Mouse (Mus musculus): ENCODE data around the gene Gm20388.
"Not testable (repeated sequence)": the region's sequence is repeated elsewhere in the genome, so short reads cannot be mapped to it uniquely, and the experiment has no call there.

Gm20388 gene

GRCm38 (mm10) chr8:123255170-123255569, 3344.5 kb downstream of the Gm20388 start:
- DNase-seq, result no peak

DNA sequence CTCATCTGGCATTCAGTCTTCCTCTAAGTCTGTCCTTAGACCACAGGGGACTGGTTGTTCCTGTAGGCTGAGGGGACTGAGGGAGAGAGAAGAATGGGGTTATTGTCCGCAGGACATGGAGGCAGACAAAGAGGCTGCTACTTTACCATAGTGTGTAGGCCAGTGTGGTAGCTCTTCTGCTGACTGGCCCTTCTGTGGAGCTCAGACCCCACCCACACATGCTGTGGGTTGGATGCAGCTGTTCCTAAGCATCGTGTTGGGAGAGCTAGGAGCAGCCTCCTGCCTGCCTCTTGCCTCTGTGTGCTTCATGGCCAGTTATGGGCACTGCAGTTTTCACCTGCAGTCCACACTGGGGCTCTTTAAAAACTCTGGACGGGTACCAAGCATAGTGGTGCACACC, 3346.5 kb downstream of the Gm20388 start:
- DNase-seq, result no peak

GRCm38 (mm10) chr8:123257593-123257992, 3347.0 kb downstream of the Gm20388 start:
- not testable (repeated sequence) for DNase-seq

DNA sequence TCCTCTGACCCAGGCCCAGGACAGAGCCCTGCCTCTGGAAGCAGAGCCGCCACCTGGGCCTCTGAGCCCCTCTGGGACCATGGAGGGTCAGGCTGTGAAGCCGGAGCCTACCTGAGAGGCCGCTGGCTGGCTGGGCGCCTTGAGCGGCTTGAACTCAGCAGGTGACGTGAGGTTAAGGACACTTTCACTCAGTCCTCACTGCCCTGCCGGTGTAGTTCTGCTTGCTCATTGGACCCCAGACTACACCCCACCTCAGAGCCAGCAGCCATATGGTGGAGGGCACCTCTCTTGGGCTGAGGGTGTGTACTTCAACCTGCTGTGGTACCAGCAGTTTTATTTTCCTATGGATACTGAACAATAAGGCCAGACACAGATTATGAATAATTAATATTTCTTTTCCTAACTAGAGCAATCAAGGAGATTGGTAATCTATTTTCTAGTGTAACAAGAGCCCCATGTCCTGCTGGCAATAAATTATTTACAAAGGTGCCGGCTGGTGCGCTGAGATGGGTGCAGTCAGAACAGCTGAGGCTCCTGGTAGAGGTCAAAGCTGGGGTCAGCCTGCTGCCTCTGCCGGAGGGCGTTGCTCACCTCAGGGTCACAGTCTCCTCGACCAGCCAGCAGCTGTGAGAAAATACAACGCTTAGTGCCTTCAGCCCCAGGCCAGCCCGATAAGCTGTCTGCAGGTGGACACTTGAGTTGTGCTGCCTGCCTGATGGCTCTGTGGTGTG, 3357.4 kb downstream of the Gm20388 start:
- peak; percentile 57 to 62 for DNase-seq

GRCm38 (mm10) chr8:123271147-123271546, 3360.5 kb downstream of the Gm20388 start:
- no peak for DNase-seq

GRCm38 (mm10) chr8:123271901-123272300, 3361.3 kb downstream of the Gm20388 start:
- DNase-seq, result peak; percentile 36 to 39

GRCm38 (mm10) chr8:123274447-123274846, 3363.8 kb downstream of the Gm20388 start:
- DNase-seq, result no peak

DNA sequence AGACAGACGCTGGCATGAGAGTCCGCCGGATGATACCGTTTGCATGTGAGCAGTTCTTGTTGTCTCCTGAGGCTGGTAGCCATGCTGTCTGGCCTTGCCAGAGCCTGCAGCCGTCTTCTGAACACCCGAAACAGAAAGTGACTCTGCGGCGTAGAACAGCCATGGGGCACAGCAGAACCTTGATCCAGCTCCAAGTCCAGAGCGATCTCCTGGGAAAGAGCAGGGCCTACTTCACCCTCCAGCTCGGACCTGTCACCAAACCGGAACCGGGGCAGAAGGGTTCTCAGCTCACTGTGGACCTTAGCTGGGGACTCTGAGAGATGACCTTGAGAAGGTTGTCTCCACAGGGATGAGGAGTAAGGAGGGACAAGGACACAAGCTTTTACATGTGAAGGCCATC, 3364.5 kb downstream of the Gm20388 start:
- no peak for DNase-seq

DNA sequence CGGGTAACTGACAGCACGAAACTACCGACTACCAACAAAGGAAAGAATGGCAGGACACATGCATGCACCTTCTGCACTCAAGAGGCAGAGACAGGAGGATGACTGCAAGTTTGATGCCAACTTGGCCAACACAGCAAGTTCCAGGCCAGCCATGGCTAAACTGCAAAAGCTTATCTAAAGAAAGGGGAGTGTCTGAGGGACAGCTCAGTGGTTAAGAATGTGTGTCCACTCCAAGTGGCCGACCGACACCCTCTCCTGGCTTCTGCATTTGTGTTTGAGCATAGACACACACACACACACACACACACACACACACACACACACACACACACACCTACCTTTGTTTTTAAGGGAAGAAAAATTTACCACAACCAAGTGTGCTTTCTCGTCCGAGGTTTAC, 3367.8 kb downstream of the Gm20388 start:
- no peak for DNase-seq

DNA sequence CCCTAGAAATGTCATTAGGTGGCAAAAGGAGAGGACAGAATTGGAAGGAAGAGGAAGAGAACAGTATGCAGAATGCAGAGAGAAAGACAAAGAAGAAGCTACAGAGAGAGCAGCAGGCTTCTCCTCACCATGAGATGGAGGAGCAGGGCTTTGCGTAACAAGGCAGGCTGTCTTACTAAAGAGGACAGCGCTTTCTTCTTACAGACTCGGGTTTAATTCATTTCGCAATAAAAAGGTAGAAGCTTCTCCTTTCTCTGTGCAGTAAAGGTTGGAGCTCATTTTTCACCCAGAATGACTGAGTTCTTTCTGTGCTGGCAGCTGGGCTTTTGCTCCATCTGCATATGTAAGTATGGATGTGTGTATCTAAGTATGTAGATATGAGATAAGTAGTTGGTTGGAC, 3369.2 kb downstream of the Gm20388 start:
- no peak for DNase-seq

- no peak for DNase-seq
Measured at GRCm38 (mm10) chr8:123280302-123281094, 3369.9 kb downstream of the Gm20388 start.

- DNase-seq, result not testable (repeated sequence)
Measured at GRCm38 (mm10) chr8:123282994-123283393, 3372.4 kb downstream of the Gm20388 start.

DNA sequence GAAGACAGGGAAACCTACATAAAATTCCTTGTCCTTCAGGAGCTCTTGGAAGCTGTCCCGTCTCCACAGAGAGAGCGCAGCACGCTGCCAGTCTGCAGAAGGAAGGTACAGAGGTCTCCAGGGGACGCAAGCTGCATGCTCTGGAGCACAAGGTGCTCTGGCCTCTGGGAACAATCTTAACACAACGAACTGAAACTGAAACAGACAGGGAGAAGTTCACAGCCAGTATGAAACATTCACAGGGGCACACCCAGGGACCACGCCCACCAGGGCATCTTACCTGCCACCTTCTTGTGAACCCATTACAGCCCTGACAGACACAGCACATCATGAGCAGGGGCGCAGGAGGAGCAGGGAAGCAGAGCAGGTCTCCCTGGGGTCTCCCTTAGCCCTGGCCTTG, 3373.3 kb downstream of the Gm20388 start:
- no peak for DNase-seq

GRCm38 (mm10) chr8:123284493-123284892, 3373.9 kb downstream of the Gm20388 start:
- no peak for DNase-seq

DNA sequence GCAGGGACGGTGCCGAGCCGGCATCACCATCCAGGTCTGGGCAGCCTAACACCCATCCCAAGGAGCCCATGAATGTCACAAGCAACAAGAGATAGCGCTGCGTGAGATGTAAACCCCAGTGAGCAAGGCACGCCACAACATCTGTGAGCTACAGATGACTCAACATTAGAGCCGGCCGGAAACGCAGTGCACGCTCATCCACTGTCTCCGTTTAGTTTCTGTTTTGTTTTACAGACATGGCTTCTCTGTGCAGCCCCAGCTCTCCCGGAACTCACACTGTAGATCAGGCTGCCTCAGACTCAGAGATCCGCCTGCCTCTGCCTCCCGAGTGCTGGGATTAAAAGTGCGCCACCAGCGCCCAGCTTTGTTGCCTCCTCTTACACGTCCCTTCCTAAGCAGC, 3376.7 kb downstream of the Gm20388 start:
- no peak for DNase-seq

DNA sequence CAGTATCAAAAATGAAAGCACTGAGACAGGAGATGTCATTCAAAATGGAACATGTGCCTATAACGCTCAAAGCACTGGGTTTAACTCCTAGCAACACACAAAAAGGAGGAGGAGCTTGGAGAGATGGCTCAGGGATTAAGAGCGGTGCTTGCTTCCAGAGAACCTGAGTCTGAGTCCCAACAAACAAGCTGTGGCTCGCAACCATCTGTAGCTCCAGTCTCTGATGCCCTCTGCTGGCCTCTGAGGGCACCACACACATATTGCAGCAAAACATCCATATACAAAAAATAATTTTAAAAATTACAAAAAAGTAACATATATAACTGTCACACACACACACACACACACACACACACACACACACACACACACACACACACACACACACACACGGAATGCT, 3379.5 kb downstream of the Gm20388 start:
- peak in 1 of 2 experiments; percentile 43 for DNase-seq

DNA sequence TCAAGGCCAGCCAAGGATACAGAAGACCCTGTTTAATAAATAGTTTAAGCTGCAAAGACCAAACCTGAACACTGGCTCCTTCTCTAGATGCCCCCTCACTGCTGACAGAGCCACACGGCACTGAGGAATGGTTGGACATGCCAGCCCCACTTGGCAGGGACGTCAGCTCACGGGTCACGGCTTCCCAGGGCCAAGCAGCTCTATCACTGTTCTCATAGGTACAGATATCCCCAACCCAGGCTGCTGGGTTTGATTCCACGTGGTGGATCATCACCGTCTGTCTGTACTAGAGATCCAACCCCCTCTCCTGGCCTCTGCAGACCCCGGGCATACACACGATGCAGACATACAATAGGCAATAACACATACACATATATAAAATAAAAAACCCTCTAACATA, 3380.0 kb downstream of the Gm20388 start:
- no peak for DNase-seq

DNA sequence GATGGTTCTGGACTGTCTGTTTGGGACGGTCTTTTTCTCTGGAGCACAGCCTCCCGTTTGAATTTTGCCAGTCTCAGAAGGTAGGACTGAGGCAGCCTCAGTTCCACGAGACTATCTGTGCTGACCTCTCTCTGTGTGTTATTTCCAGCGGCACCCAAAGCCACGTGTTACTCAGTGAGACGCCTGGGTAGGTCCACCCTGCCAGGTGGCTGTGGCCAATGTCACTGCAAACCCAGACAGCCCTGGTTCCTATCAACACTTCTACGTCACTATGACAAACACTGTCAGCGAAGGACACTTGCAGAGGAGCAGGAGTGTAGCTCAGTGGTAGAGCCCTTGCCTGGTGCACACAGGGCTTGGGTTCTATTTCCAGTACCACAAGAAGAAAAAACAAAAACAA, 3381.1 kb downstream of the Gm20388 start:
- DNase-seq, result no peak

DNA sequence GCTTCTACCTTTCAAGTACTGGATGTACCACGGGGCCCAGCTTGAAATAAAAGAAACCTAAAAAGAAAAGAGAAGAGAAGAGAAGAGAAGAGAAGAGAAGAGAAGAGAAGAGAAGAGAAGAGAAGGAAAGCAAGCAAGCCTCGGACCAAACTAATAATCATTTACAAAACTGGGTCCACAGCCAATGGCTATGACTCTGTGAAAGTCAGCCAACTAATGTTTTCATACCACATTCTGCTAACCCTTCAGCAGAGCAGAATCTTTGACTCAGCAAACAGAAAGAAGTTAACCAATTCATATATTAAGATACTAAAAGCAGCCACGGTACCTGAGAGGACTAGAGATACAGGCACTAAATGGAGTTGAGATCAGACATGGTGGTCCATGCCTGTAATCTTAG, 3381.6 kb downstream of the Gm20388 start:
- DNase-seq, result peak; percentile 35 to 37

- no peak for DNase-seq
Measured at GRCm38 (mm10) chr8:123292785-123293184, 3382.1 kb downstream of the Gm20388 start.

- peak in 1 of 2 experiments; percentile 18 for DNase-seq
Measured at GRCm38 (mm10) chr8:123298301-123298700, 3387.7 kb downstream of the Gm20388 start.

DNA sequence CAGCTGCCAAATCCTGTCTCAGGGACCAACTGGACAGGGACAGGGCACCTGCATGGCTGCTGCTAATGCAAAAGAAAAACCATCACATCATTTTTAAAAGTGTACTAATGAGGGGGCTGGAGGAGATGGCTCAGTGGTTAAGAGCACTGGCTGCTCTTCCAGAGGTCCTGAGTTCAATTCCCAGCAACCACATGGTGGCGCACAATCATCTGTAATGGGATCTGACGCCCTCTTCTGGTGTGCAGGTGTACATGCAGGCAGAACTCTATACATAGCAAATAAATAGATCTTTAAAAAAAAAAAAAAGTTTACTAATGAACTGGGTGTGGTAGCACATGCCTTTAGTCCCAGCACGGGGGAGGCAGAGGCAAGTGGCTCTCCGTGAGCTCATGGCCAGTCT, 3398.1 kb downstream of the Gm20388 start:
- DNase-seq, result no peak

DNA sequence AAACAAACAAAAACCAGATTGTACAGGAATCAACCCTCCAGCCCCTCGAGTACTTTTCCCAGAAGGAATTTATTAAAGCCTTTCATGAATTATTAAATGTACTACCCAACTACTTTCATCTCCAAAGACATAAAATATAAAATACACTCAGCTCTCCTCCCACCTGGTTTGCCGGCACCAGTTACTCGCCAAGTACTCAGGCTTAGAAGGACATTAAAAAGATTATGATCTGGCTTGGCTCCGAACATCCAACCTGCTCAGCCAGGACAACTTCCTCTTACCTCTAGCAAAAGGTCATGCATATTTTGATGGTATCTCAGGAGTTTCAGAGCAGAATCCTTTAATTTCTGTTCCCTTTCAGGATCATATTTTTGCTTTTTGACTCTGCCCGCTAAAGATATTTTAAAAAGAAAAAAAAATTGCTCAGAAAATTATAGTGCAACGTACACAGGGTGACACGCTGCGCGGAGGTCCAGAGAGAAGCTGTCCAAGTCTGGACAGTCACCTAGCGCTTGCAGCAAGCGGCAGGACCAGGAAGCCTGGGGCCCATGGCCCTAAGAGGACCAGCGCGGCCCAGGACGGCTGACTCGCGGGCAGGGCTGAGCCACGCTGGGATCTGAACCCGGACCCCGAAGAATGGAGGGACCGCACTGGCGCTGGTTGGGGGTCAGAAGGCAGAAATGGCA, 3407.3 kb downstream of the Gm20388 start:
- peak in 1 of 2 experiments; percentile 30 for DNase-seq

DNA sequence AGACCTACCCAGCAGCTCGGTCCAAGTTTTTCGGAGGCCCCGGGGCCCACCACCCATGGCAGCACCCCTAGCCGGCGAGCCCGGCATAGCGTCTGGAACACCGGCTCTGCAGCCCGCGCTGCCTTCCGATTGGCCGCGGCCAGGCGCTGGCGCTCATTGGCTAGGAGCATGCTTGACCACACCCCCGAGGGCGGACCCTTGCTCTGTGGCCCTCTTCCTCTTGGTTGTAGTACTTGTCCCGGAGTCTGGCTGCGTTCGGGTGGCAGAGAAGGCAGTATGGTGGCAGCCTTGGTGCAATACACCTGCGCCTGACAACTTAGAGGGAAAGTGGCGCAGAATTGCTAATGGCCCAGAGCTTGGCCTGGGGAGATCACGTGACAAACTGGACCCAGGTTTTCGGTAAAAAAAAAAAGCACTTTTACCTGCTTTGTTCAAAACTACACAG, 3407.8 kb downstream of the Gm20388 start, which contains the start of gene Fanca:
Gene Fanca (minus strand): TSS at position 110 of the 445 bp plus-strand sequence.
- DNase-seq, result peak; percentile 93 to 95

All from kidney, adult 8-10 months (tissue).